Mouse (Mus musculus): ENCODE measurements around the gene Ercc6l2. TPM values are rescaled to one million over a fixed set of nuclear protein-coding genes. Genes with fewer than 3 reads are reported as not detected.

The Ercc6l2 gene
- 23.7 and 28.9 TPM in 2 replicates for polyA plus RNA-seq (2014; fragmentation: Nextera tagmentation; extraction: Ambion mirVana)

DNA sequence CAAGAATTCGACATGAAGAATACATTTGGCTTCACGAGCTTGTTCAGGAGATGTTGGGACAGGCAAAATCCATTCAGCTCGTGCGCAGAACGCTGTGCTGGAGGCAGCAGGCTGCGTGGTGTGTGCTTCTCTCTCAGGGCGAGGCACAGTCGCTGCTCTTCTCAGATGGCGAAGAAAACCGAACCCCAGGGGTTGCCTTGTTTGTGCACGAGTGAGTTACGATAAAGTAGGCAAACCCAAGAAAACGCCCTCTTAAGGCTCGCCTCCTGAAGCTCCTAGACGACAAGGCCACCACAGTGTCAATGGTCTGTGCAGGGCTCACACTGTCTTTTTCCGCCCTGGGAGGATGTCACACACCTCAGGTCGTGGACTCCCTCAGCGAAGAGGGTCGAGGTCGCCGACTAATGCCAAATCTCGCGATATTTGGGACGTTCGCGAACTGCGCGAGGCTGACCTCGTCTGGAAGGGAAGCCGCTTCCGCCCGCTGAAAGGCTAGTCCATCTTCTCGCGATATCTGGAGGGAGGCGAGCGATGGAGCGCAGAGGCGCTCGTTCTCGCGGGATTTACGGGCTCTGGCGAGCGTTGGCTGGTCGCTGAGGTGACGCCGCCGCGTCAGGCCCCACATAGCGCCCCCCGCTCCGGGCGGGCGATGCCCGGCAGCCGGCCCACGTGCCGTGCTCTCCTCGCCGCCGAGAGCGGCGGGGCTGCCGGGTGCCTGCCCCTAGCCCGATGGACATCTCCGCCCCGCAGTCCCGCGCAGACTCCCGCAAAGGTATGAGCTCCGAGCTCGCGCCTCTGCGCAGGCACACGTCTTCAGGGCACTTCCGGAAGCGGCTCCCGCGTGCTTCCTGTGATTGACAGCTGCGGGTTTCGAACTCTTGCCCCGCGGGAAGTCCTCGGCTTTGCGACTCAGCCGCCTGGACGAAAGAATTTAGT lies at the start of gene Ercc6l2:
Gene Ercc6l2, plus strand, starts transcription at position 495 of the 936 bp plus-strand sequence.
- WGBS: under 1% methylated on average over 82 of the region's 87 CpGs
- Histone ChIP-seq H3K27me3 (ENCODE audit: control insufficient read depth, insufficient read depth, low read length) (no peaks in the 10 kb centered on the region), H3K4me1 (replicated peaks; ENCODE audit: control insufficient read depth, insufficient read depth, low read length) (no peaks in the 10 kb centered on the region), H3K9me3 (ENCODE audit: control insufficient read depth, low read length) (no peaks in the 10 kb centered on the region), H3K27ac (ENCODE audit: low read depth, low read length) (peak within 1 kb of the TSS; percentile 87), H3K36me3 (ENCODE audit: control insufficient read depth, insufficient read depth, low read length) (no peaks in the 10 kb centered on the region), H3K4me2 (replicated peaks; ENCODE audit: low read depth, low read length) (peak within 1 kb of the TSS; percentile 68), H3K4me3 (ENCODE audit: low read depth, low read length) (peak within 1 kb of the TSS; percentile 55), H3K9ac (ENCODE audit: low read depth, low read length) (peak within 1 kb of the TSS; percentile 80)
- peak; percentile 99 for ATAC-seq (ENCODE audit: low FRiP score)
- peak; percentile 99 for DNase-seq (ENCODE audit: low spot score)

DNA sequence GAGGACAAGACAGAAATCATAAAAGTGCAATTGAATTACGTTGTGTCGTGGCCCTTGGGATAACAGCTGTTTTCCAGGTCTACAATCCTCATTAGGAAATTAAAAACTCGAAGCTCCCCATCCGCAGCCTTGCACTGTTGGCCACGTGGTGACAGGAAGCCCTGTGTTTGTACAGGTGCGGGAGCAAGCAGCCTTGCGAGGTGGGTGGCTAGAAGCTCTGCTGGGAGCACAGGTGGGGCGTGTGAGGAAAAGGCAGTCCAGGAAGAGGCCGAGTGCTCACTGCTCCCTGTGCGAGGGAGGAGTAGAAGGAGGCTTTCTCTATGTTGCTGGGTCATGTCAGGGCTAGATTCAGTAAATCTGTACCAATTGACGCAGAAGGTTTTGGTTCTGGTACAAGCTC lies 49.0 kb upstream of the Ercc6l2 start:
- Histone ChIP-seq H3K9ac (ENCODE audit: low read depth, low read length) (no peak overlapping the region), H3K4me2 (replicated peaks; ENCODE audit: low read depth, low read length) (no peak overlapping the region), H3K27ac (ENCODE audit: low read depth, low read length) (no peak overlapping the region), H3K27me3 (ENCODE audit: control insufficient read depth, insufficient read depth, low read length) (no peaks in the 10 kb centered on the region), H3K36me3 (ENCODE audit: control insufficient read depth, insufficient read depth, low read length) (no peaks in the 10 kb centered on the region), H3K4me1 (replicated peaks; ENCODE audit: control insufficient read depth, insufficient read depth, low read length) (no peaks in the 10 kb centered on the region), H3K4me3 (ENCODE audit: low read depth, low read length) (no peak overlapping the region), H3K9me3 (ENCODE audit: control insufficient read depth, low read length) (no peaks in the 10 kb centered on the region)
- DNase-seq (ENCODE audit: low spot score) (no peak), ATAC-seq (ENCODE audit: low FRiP score) (no peak)
- 66% methylated on average over 11 of the region's 11 CpGs for WGBS

DNA sequence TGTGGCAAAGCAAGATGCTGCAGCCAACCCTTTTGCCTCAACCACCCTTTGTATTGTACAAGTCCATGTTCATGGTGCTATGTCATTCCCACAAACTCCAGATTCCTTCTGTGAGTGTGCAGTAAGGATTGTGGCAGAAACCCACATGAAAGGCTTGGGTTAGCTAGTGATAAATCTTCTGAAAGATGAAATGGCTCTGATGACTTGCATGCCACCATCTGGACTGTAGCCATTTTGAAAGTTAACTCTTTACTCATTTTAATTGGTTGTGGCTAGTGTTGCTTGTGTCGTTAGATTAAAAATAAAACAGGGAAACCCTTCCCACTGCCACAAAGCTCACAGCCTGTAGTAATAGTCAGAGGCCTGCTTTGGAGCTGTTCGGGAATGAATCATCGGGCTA lies 44.0 kb upstream of the Ercc6l2 start:
- no peaks in the 10 kb centered on the region for H3K4me1 ChIP-seq (replicated peaks; ENCODE audit: control insufficient read depth, insufficient read depth, low read length)
- ATAC-seq (ENCODE audit: low FRiP score) (no peak), DNase-seq (ENCODE audit: low spot score) (no peak)

DNA sequence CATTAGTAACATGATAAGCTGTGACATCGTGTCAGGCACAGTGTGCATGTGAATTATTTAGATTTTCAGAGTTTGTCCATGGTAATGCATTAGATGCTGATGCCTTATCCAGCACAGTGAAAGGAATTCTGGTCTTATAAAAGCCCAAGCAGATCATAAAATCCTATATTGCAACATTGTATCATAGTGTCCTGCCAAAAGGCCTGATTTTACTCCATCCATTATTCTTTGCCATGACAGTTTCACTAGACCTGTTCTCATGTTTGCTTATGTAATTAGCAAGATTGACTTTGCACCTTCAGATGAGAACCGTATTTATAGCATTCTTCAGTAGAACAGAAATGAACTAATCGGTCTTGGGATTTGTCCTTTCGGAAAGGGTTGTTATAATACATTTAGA lies 36.1 kb upstream of the Ercc6l2 start:
- Histone ChIP-seq H3K36me3 (ENCODE audit: control insufficient read depth, insufficient read depth, low read length) (no peaks in the 10 kb centered on the region), H3K4me2 (replicated peaks; ENCODE audit: low read depth, low read length) (no peak overlapping the region), H3K27me3 (ENCODE audit: control insufficient read depth, insufficient read depth, low read length) (no peaks in the 10 kb centered on the region), H3K4me1 (replicated peaks; ENCODE audit: control insufficient read depth, insufficient read depth, low read length) (no peaks in the 10 kb centered on the region), H3K27ac (ENCODE audit: low read depth, low read length) (no peak overlapping the region), H3K9ac (ENCODE audit: low read depth, low read length) (no peak overlapping the region), H3K9me3 (ENCODE audit: control insufficient read depth, low read length) (no peaks in the 10 kb centered on the region), H3K4me3 (ENCODE audit: low read depth, low read length) (no peak overlapping the region)
- 90% methylated on average over 4 of the region's 4 CpGs for WGBS
- DNase-seq (ENCODE audit: low spot score) (no peak), ATAC-seq (ENCODE audit: low FRiP score) (no peak)

More for the DNA sequence above, 44.0 kb upstream of the Ercc6l2 start:
- H3K36me3 ChIP-seq (ENCODE audit: control insufficient read depth, insufficient read depth, low read length): no peaks in the 10 kb centered on the region
- H3K4me2 ChIP-seq (replicated peaks; ENCODE audit: low read depth, low read length): no peak overlapping the region
- 87% methylated on average over 3 of the region's 3 CpGs for whole genome bisulfite sequencing
- H3K27ac ChIP-seq (ENCODE audit: low read depth, low read length): no peak overlapping the region
- no peak overlapping the region for H3K9ac ChIP-seq (ENCODE audit: low read depth, low read length)
- no peaks in the 10 kb centered on the region for H3K27me3 ChIP-seq (ENCODE audit: control insufficient read depth, insufficient read depth, low read length)
- H3K4me3 ChIP-seq (ENCODE audit: low read depth, low read length): no peak overlapping the region
- H3K9me3 ChIP-seq (ENCODE audit: control insufficient read depth, low read length): no peaks in the 10 kb centered on the region

DNA sequence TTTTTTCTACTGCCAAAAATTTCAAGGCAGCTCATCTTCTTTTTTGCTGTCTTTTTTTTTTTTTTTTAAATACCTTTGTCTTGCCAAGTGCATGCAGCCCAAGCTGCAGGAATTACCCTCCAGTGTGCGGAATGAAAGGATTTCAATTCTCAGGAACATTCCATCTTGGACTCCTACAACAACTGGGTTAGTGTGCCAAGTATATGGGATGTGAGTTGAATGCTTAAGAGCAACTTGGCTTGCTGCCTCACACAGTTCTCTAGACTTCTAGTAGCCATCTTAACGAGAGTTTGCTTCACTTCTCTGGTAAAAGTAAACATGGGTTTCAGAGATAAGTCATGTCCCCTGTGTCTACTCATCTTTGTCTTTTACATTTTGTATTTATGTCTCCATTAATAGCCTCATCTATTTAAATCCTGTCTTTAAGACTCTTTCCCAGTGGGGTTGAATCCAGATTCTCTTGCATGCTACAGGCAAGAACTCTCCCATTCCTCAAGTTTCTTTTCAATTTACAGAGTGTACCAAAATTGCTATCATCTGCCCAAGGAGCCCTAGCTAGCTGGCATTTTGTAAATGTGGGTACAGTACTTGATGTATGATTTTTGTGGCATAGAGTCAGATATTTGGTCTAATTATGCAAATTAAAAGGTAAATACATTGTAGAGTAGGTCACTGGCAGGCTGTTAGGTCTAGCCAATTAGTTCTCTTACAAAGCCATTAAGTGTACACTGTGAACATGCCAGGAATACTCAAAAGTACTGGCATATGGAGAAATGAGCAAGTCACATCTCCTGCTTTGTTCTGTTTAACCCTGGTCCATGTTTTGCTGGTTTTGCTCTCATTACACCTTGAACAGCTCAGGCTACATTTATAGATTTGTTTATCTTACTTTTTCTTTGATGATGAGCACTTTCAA lies 35.4 kb upstream of the Ercc6l2 start:
- Histone ChIP-seq H3K4me2 (replicated peaks; ENCODE audit: low read depth, low read length) (no peak overlapping the region), H3K9me3 (ENCODE audit: control insufficient read depth, low read length) (no peaks in the 10 kb centered on the region), H3K4me1 (replicated peaks; ENCODE audit: control insufficient read depth, insufficient read depth, low read length) (no peaks in the 10 kb centered on the region), H3K36me3 (ENCODE audit: control insufficient read depth, insufficient read depth, low read length) (no peaks in the 10 kb centered on the region), H3K27ac (ENCODE audit: low read depth, low read length) (no peak overlapping the region), H3K4me3 (ENCODE audit: low read depth, low read length) (no peak overlapping the region), H3K9ac (ENCODE audit: low read depth, low read length) (no peak overlapping the region), H3K27me3 (ENCODE audit: control insufficient read depth, insufficient read depth, low read length) (no peaks in the 10 kb centered on the region)
- no peak for DNase-seq (ENCODE audit: low spot score)
- WGBS: 83% methylated on average over 2 of the region's 2 CpGs
- ATAC-seq (ENCODE audit: low FRiP score): no peak

DNA sequence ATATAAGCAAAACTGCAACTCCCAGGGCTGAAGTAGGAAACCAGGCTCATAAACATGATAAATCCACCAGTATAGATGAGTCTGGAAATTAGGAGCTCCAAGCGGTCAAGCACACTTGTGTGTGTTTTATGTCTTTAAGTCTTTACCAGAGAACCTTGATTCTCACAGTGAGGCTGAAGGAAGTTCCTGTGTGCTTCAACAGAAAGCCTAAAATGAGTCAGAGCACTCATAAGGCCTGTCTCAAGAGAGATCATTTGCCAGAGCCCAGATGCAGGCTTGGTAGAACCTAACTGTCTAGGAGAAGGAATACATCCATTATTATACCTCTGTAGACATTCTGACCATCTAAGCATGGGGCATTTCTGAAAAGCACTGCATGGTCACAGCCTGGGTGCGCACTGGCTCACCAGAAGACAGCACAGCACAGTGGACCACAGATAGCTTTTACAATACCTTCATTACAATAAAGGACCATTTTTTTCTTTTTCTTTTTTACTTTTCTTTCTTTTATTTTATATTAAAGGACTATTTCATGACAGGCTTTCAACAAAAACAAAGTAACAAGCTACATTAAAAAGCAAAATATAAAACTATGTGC lies 22.7 kb upstream of the Ercc6l2 start:
- no peak overlapping the region for H3K4me3 ChIP-seq (ENCODE audit: low read depth, low read length)
- no peaks in the 10 kb centered on the region for H3K9me3 ChIP-seq (ENCODE audit: control insufficient read depth, low read length)
- H3K36me3 ChIP-seq (ENCODE audit: control insufficient read depth, insufficient read depth, low read length): no peaks in the 10 kb centered on the region
- 95% methylated on average over 2 of the region's 2 CpGs for WGBS
- H3K27me3 ChIP-seq (ENCODE audit: control insufficient read depth, insufficient read depth, low read length): no peaks in the 10 kb centered on the region
- ATAC-seq (ENCODE audit: low FRiP score) (no peak), DNase-seq (ENCODE audit: low spot score) (no peak)
- H3K27ac ChIP-seq (ENCODE audit: low read depth, low read length): no peak overlapping the region
- H3K4me2 ChIP-seq (replicated peaks; ENCODE audit: low read depth, low read length): no peak overlapping the region
- H3K4me1 ChIP-seq (replicated peaks; ENCODE audit: control insufficient read depth, insufficient read depth, low read length): no peaks in the 10 kb centered on the region
- no peak overlapping the region for H3K9ac ChIP-seq (ENCODE audit: low read depth, low read length)

DNA sequence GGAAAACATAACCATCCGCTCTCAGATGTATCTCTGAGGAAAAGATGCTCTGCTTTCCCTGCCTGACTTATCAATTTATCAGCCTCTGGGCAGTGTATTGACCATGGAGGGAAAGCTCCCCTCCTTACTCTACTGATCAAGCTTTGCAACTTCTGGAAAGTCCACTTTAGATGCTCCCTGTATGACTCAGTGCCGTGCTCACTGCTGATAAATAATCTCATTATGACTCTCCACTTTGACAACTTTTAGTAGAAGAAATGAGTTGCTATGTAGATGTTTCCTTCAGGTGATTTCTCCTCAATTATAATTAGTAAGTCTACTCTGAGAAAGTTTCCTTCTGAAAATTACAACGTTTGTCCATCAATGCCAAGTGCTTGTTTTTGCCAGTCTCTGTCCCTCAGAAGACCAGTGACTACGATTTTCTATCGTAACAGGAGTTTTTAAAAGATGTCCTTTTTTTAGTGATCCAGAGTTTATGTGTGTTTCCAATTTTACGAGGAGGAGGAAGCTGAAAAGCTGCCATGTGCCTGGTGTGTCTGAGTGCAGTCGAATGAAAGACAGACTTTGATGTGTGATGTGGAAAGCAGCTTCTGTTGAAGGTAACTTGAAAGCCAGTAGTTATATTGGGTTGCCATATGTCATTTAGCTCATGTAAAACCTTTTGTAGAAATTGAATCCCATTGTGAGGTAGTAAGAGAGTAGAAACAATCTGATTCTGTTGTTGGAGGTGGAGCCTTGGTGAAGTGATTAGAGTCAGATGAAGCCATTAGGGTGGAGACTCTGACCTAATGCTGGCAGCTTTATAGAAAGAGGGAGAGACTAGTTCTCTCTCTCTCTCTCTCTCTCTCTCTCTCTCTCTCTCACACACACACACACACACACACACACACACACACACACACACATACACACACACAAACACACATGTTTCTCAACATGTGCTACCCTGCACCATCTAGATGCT lies 21.4 kb upstream of the Ercc6l2 start:
- H3K4me2 ChIP-seq (replicated peaks; ENCODE audit: low read depth, low read length): no peak overlapping the region

DNA sequence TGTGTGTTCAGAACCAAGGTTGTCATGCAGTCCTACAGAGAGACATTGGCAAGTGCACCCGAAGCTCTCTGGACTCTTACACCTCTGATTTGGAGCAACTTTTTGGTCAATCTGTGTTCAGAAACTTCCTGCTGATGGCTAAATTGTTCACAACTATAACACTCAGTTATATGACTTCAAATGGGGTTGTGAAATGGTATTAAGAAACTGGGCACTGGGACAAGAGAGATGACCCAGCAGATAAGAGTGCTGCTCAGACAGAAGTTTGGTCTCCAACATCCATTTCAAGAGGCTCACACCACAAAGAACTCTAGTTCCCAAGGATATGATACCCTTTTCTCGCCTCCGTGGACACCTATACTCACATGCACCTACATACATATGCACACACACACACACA lies 16.4 kb upstream of the Ercc6l2 start:
- H3K9me3 ChIP-seq (ENCODE audit: control insufficient read depth, low read length): no peaks in the 10 kb centered on the region
- H3K4me2 ChIP-seq (replicated peaks; ENCODE audit: low read depth, low read length): no peak overlapping the region
- no peak overlapping the region for H3K27ac ChIP-seq (ENCODE audit: low read depth, low read length)
- no peak overlapping the region for H3K4me3 ChIP-seq (ENCODE audit: low read depth, low read length)
- H3K36me3 ChIP-seq (ENCODE audit: control insufficient read depth, insufficient read depth, low read length): no peaks in the 10 kb centered on the region
- ATAC-seq (ENCODE audit: low FRiP score) (no peak), DNase-seq (ENCODE audit: low spot score) (no peak)
- 82% methylated on average over 3 of the region's 3 CpGs for WGBS
- H3K9ac ChIP-seq (ENCODE audit: low read depth, low read length): no peak overlapping the region
- H3K4me1 ChIP-seq (replicated peaks; ENCODE audit: control insufficient read depth, insufficient read depth, low read length): no peaks in the 10 kb centered on the region
- no peaks in the 10 kb centered on the region for H3K27me3 ChIP-seq (ENCODE audit: control insufficient read depth, insufficient read depth, low read length)

More for the DNA sequence above, 21.4 kb upstream of the Ercc6l2 start:
- H3K9ac ChIP-seq (ENCODE audit: low read depth, low read length): no peak overlapping the region
- no peaks in the 10 kb centered on the region for H3K4me1 ChIP-seq (replicated peaks; ENCODE audit: control insufficient read depth, insufficient read depth, low read length)
- WGBS: 84% methylated on average over 7 of the region's 7 CpGs
- no peaks in the 10 kb centered on the region for H3K36me3 ChIP-seq (ENCODE audit: control insufficient read depth, insufficient read depth, low read length)
- H3K27ac ChIP-seq (ENCODE audit: low read depth, low read length): no peak overlapping the region
- ATAC-seq (ENCODE audit: low FRiP score) (no peak), DNase-seq (ENCODE audit: low spot score) (no peak)
- H3K4me3 ChIP-seq (ENCODE audit: low read depth, low read length): no peak overlapping the region
- H3K9me3 ChIP-seq (ENCODE audit: control insufficient read depth, low read length): no peaks in the 10 kb centered on the region
- no peaks in the 10 kb centered on the region for H3K27me3 ChIP-seq (ENCODE audit: control insufficient read depth, insufficient read depth, low read length)
